Mouse (Mus musculus) limb, embryonic 12.5 days (tissue): ENCODE data around the gene Chd4. TPM values are rescaled to one million over a fixed set of nuclear protein-coding genes. Genes with fewer than 3 reads are reported as not detected.

Experiments
- ATAC-seq: fragments of 200-750 bp; cut with Nextera tagmentation; 2 replicates; pipeline ENCODE4 v1.8.0; 2017; ENCODE audit warnings: low read depth, moderate TSS enrichment; ENCODE audit not compliant: insufficient number of reproducible peaks, insufficient read depth, low FRiP score, low TSS enrichment
- H3K27ac ChIP-seq: fragments of 300-500 bp; sonication (generic); 2 replicates; pipeline ENCODE4 v1.5.1; 2016; ENCODE audit warnings: mild to moderate bottlenecking, moderate library complexity
- H3K27me3 ChIP-seq: fragments of 300-500 bp; sonication (generic); 2 replicates; pipeline ENCODE4 v1.6.1; 2016; ENCODE audit warnings: mild to moderate bottlenecking, moderate library complexity
- H3K36me3 ChIP-seq: fragments of 300-500 bp; sonication (generic); 2 replicates; pipeline ENCODE4 v1.6.1; 2016; ENCODE audit warnings: mild to moderate bottlenecking, moderate library complexity
- H3K4me1 ChIP-seq: fragments of 300-500 bp; sonication (generic); replicated peaks from 2 replicates; pipeline ENCODE4 v1.6.1; 2016
- H3K4me2 ChIP-seq: fragments of 300-500 bp; sonication (generic); 2 replicates; pipeline ENCODE4 v1.6.1; 2016; ENCODE audit warnings: mild to moderate bottlenecking, moderate library complexity
- H3K4me3 ChIP-seq: fragments of 300-500 bp; sonication (generic); replicated peaks from 2 replicates; pipeline ENCODE4 v1.5.1; 2016; ENCODE audit warnings: mild to moderate bottlenecking
- H3K9ac ChIP-seq: fragments of 300-500 bp; sonication (generic); replicated peaks from 2 replicates; pipeline ENCODE4 v1.6.1; 2016; ENCODE audit warnings: mild to moderate bottlenecking, moderate library complexity
- H3K9me3 ChIP-seq: fragments of 300-500 bp; sonication (generic); 2 replicates; pipeline ENCODE4 v1.6.1; 2016; ENCODE audit warnings: mild to moderate bottlenecking, moderate library complexity
- WGBS: fragments of 180-500 bp; shearing (Covaris S2); methylation state at CpG from one replicate; pipeline ENCODE4 v1.1.7; 2016; 5-methylcytosine and 5-hydroxymethylcytosine counted together
- microRNA-seq: library from miRNA; unstranded; fragments of <30 nt; microRNA quantifications from one replicate; pipeline ENCODE4, GENCODE M21; 2017
- polyA plus RNA-seq: library from polyadenylated mRNA; unstranded; fragments of >200 nt; fragmentation: Nextera tagmentation; extraction: Ambion mirVana; gene quantifications from 2 replicates; pipeline ENCODE4 v1.2.1, GENCODE M21; 2016

Gene Chd4
- polyA plus RNA-seq, 1 experiment from 2014 or later = 106 TPM

DNA sequence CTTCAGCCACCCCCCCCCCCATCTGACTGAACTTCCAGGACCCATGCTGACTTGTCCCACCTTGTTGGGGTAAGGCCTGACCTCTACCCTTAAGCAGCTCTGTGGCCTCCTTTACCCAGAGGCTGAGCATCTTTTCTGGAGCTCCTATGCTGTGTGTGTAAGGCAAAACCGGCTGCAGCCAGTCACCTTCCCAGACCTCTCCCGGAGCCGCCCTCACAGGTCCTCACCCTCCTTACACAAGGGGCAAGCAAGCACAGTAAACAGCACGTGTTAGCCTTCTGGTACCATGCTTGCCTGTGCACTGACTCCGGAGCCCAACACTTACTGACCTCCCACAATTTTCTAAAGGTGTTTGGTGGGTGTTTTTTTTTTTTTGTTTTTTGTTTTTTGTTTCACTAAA, 79.7 kb downstream of the Chd4 start:
- H3K9me3 ChIP-seq = no peaks in the 10 kb centered on the region
- no peak overlapping the region for H3K9ac ChIP-seq
- H3K36me3 ChIP-seq = peaks cover 100% of the 10 kb centered on the region
- H3K4me3 ChIP-seq = no peak overlapping the region
- no peaks in the 10 kb centered on the region for H3K4me1 ChIP-seq
- 92% methylated on average over 5 of the region's 5 CpGs for WGBS
- no peak overlapping the region for H3K27ac ChIP-seq
- H3K27me3 ChIP-seq = no peaks in the 10 kb centered on the region
- H3K4me2 ChIP-seq = no peak overlapping the region
- ATAC-seq = no peak

DNA sequence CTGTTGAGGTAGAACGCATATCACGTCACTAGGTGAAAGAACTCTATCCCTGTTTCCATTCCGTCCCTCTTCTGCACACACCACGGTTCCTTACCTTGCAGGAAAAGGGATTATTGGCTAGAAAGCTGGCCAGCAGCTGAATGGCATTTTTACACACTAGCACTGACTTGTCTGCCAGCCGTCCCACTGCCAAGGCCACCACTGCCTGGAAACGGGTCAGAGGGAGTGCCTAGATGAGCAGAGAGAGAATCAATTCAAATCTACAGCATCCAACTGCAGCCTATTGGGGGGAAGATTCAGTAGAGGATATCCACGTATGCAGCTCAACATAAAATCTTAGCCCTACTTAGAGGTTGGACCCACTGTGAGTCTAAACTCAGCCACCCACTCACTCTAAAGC, 83.8 kb downstream of the Chd4 start:
- 89% methylated on average over 7 of the region's 7 CpGs for WGBS
- Histone ChIP-seq H3K27ac (no peak overlapping the region), H3K36me3 (peaks cover 99% of the 10 kb centered on the region), H3K4me2 (no peak overlapping the region), H3K9ac (no peak overlapping the region), H3K4me3 (no peak overlapping the region), H3K9me3 (no peaks in the 10 kb centered on the region), H3K27me3 (no peaks in the 10 kb centered on the region), H3K4me1 (no peaks in the 10 kb centered on the region)
- no peak for ATAC-seq

Small RNAs within 50 kb of the gene (microRNA-seq; reads per million reads assigned to microRNA genes)
- gene Mir7045 = not detected

Other genes starting within 250 kb of the Chd4 start
- gene P3h3, start 238.2 kb upstream of the Chd4 start, polyA plus RNA-seq = 59.8 and 61.4 TPM in 2 replicates
- gene Gpr162, start 232.0 kb upstream of the Chd4 start, polyA plus RNA-seq = 2.5 and 2.7 TPM in 2 replicates
- gene Cd4, start 207.8 kb upstream of the Chd4 start, polyA plus RNA-seq = 0.15 TPM in 1 of 2 replicates, not detected in the other
- gene Lag3, start 184.3 kb upstream of the Chd4 start, polyA plus RNA-seq = 2.2 TPM in 2 replicates
- gene Ptms, start 175.9 kb upstream of the Chd4 start, polyA plus RNA-seq = 325 and 346 TPM in 2 replicates
- gene Mlf2, start 164.6 kb upstream of the Chd4 start, polyA plus RNA-seq = 401 and 407 TPM in 2 replicates
- gene Cops7a, start 130.4 kb upstream of the Chd4 start, polyA plus RNA-seq = 114 and 124 TPM in 2 replicates
- 5.0 and 5.8 TPM in 2 replicates for gene Pianp, start 99.3 kb upstream of the Chd4 start, polyA plus RNA-seq
- 18.5 and 24.7 TPM in 2 replicates for gene Zfp384, start 86.8 kb upstream of the Chd4 start, polyA plus RNA-seq
- gene Ing4, start 56.2 kb upstream of the Chd4 start, polyA plus RNA-seq = 170 and 177 TPM in 2 replicates
- 17.6 and 18.3 TPM in 2 replicates for gene Acrbp, start 46.3 kb upstream of the Chd4 start, polyA plus RNA-seq
- 0.18 and 0.20 TPM in 2 replicates for gene Lpar5, start 28.1 kb upstream of the Chd4 start, polyA plus RNA-seq
- gene Nop2, start 35.9 kb downstream of the Chd4 start, polyA plus RNA-seq = 65.8 and 72.6 TPM in 2 replicates
- gene Iffo1, start 49.3 kb downstream of the Chd4 start, polyA plus RNA-seq = 24.6 and 27.1 TPM in 2 replicates
- gene Gapdh, start 70.5 kb downstream of the Chd4 start, polyA plus RNA-seq = 2,206 and 2,264 TPM in 2 replicates
- gene Ncapd2, start 95.7 kb downstream of the Chd4 start, polyA plus RNA-seq = 224 and 227 TPM in 2 replicates
- 209 and 210 TPM in 2 replicates for gene Mrpl51, start 95.8 kb downstream of the Chd4 start, polyA plus RNA-seq
- gene Vamp1, start 119.6 kb downstream of the Chd4 start, polyA plus RNA-seq = 6.3 and 7.4 TPM in 2 replicates
- 2.0 and 2.8 TPM in 2 replicates for gene Tapbpl, start 135.9 kb downstream of the Chd4 start, polyA plus RNA-seq
- 2.8 and 3.0 TPM in 2 replicates for gene Cd27, start 141.0 kb downstream of the Chd4 start, polyA plus RNA-seq
- gene Tuba3a, start 190.1 kb downstream of the Chd4 start, polyA plus RNA-seq = 0.56 and 0.60 TPM in 2 replicates
- gene Ltbr, start 217.9 kb downstream of the Chd4 start, polyA plus RNA-seq = 37.3 and 38.6 TPM in 2 replicates
- gene Scnn1a, start 224.7 kb downstream of the Chd4 start, polyA plus RNA-seq = 1.0 and 1.3 TPM in 2 replicates